Mouse (Mus musculus): ENCODE results near the gene Fam49a.

GRCm38 (mm10) chr12:12287787-12288132 lies 25.8 kb downstream of the Fam49a start:
- TF ChIP-seq POLR2A (IDR thresholded peaks at IDR 0.05; ENCODE audit: extremely low read depth, insufficient read depth, low read length) (no peak), CTCF (IDR thresholded peaks at IDR 0.05; ENCODE audit: low read depth, low read length) (no peak)

All from liver, adult 2 months (tissue).